Mouse (Mus musculus) heart, embryonic 16.5 days (tissue): Measurements from ENCODE around the gene Ldlrad2. TPM values are rescaled to one million over a fixed set of nuclear protein-coding genes. Genes with fewer than 3 reads are reported as not detected.
A peak's percentile ranks its signal among the peaks of the same experiment; 100 is the strongest.
"Not testable (repeated sequence)": the region's sequence is repeated elsewhere in the genome, so short reads cannot be mapped to it uniquely, and the experiment has no call there.

Experiments
- ATAC-seq: fragments of 200-750 bp; cut with Nextera tagmentation; replicated peaks from 2 replicates; pipeline ENCODE4 v1.8.0; 2017; ENCODE audit warnings: moderate number of reproducible peaks; ENCODE audit not compliant: insufficient read depth, low FRiP score; ENCODE audit errors: extremely low read depth
- H3K27ac ChIP-seq: fragments of 300-500 bp; sonication (generic); 2 replicates; pipeline ENCODE4 v1.5.1; 2014; ENCODE audit warnings: mild to moderate bottlenecking, low read length, control low read depth, moderate library complexity
- H3K27me3 ChIP-seq: fragments of 300-500 bp; sonication (generic); 2 replicates; pipeline ENCODE4 v1.6.1; 2014; ENCODE audit warnings: low read length, mixed read lengths; ENCODE audit not compliant: control insufficient read depth, insufficient read depth
- H3K36me3 ChIP-seq: fragments of 300-500 bp; sonication (generic); 2 replicates; pipeline ENCODE4 v1.6.1; 2014; ENCODE audit not compliant: control insufficient read depth, insufficient read depth
- H3K4me1 ChIP-seq: fragments of 300-500 bp; sonication (generic); 2 replicates; pipeline ENCODE4 v1.6.1; 2014; ENCODE audit warnings: low read length, mixed read lengths; ENCODE audit not compliant: control insufficient read depth, insufficient read depth
- H3K4me2 ChIP-seq: fragments of 300-500 bp; sonication (generic); 2 replicates; pipeline ENCODE4 v1.6.1; 2014; ENCODE audit warnings: low read depth, mild to moderate bottlenecking, control low read depth, low read length
- H3K4me3 ChIP-seq: fragments of 300-500 bp; sonication (generic); 2 replicates; pipeline ENCODE4 v1.5.1; 2014; ENCODE audit warnings: mild to moderate bottlenecking, control low read depth, low read length
- H3K9ac ChIP-seq: fragments of 300-500 bp; sonication (generic); 2 replicates; pipeline ENCODE4 v1.6.1; 2014; ENCODE audit warnings: low read length, control low read depth
- H3K9me3 ChIP-seq: fragments of 300-500 bp; sonication (generic); replicated peaks from 2 replicates; pipeline ENCODE4 v1.6.1; 2016; ENCODE audit warnings: low read length; ENCODE audit not compliant: control insufficient read depth
- WGBS: fragments of 180-500 bp; shearing (Covaris S2); extraction: QIAGEN DNeasy Blood & Tissue Kit; methylation state at CpG from one replicate; pipeline ENCODE4 v1.1.7; 2014; 5-methylcytosine and 5-hydroxymethylcytosine counted together
- polyA plus RNA-seq: library from polyadenylated mRNA; unstranded; fragments of >200 nt; fragmentation: Nextera tagmentation; extraction: Ambion mirVana; gene quantifications from 2 replicates; pipeline ENCODE4 v1.2.1, GENCODE M21; 2015

Gene Ldlrad2
- polyA plus RNA-seq, 1 experiment from 2014 or later: not detected

GRCm38 (mm10) chr4:137594496-137595270 is 20.3 kb upstream of the Ldlrad2 start:
- 2% methylated on average over 40 of the region's 40 CpGs for WGBS
- no peak for ATAC-seq
- H3K27ac ChIP-seq: peak overlapping the region; percentile 100
- H3K36me3 ChIP-seq: no peaks in the 10 kb centered on the region
- no peaks in the 10 kb centered on the region for H3K9me3 ChIP-seq
- peaks cover 17% of the 10 kb centered on the region for H3K4me1 ChIP-seq
- H3K9ac ChIP-seq: peak overlapping the region; percentile 94
- peak overlapping the region; percentile 97 for H3K4me2 ChIP-seq
- H3K4me3 ChIP-seq: peak overlapping the region; percentile 95
- no peaks in the 10 kb centered on the region for H3K27me3 ChIP-seq

GRCm38 (mm10) chr4:137593601-137594495 is 19.5 kb upstream of the Ldlrad2 start, which contains the start of gene Usp48:
Gene Usp48, plus strand, starts transcription at chr4:137593755.
- no peaks in the 10 kb centered on the region for H3K9me3 ChIP-seq
- H3K4me3 ChIP-seq: peak within 1 kb of the TSS; percentile 95
- peak; percentile 94 for ATAC-seq
- peaks cover 17% of the 10 kb centered on the region for H3K4me1 ChIP-seq
- H3K27me3 ChIP-seq: no peaks in the 10 kb centered on the region
- H3K9ac ChIP-seq: peak within 1 kb of the TSS; percentile 94
- H3K4me2 ChIP-seq: peak within 1 kb of the TSS; percentile 97
- no peaks in the 10 kb centered on the region for H3K36me3 ChIP-seq
- peak within 1 kb of the TSS; percentile 100 for H3K27ac ChIP-seq
- WGBS: under 1% methylated on average over 92 of the region's 92 CpGs

DNA sequence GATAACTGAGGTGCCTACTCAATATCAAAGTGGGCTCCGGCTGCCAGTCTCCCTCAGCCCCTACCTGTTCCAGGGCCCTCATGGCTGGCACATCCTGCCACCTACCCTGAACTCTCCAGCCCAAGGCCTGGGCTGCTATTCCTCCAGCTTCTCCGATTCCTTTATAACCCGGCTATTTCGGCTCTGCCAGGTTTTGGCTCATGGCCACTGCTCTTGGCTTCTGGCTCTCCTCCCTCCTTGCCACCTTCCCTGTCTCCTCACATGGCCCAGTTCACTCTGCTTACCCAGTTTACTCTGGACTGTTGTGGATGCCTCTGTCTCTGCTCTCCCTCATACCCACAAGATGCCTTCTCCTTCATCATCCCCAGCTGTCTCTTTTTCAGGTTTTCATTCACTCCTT is 16.6 kb upstream of the Ldlrad2 start:
- no peak overlapping the region for H3K9ac ChIP-seq
- H3K36me3 ChIP-seq: no peaks in the 10 kb centered on the region
- H3K9me3 ChIP-seq: no peaks in the 10 kb centered on the region
- peaks cover 11% of the 10 kb centered on the region for H3K4me1 ChIP-seq
- H3K4me2 ChIP-seq: no peak overlapping the region
- no peak overlapping the region for H3K27ac ChIP-seq
- WGBS: 85% methylated on average over 4 of the region's 4 CpGs
- ATAC-seq: no peak
- H3K27me3 ChIP-seq: no peaks in the 10 kb centered on the region
- H3K4me3 ChIP-seq: no peak overlapping the region

GRCm38 (mm10) chr4:137589586-137589985 is 15.2 kb upstream of the Ldlrad2 start:
- Histone ChIP-seq H3K9ac (no peak overlapping the region), H3K4me3 (no peak overlapping the region), H3K36me3 (no peaks in the 10 kb centered on the region), H3K4me1 (no peaks in the 10 kb centered on the region), H3K27ac (no peak overlapping the region), H3K27me3 (no peaks in the 10 kb centered on the region), H3K4me2 (no peak overlapping the region), H3K9me3 (no peaks in the 10 kb centered on the region)
- WGBS: 78% methylated on average over 3 of the region's 3 CpGs
- ATAC-seq: no peak

GRCm38 (mm10) chr4:137589095-137589494 is 14.7 kb upstream of the Ldlrad2 start:
- 83% methylated on average over 2 of the region's 3 CpGs for WGBS
- H3K27me3 ChIP-seq, H3K9me3 ChIP-seq, ATAC-seq, H3K4me2 ChIP-seq, H3K27ac ChIP-seq, H3K4me3 ChIP-seq, H3K4me1 ChIP-seq, H3K36me3 ChIP-seq, H3K9ac ChIP-seq: not testable (repeated sequence)

GRCm38 (mm10) chr4:137581815-137582214 is 7.4 kb upstream of the Ldlrad2 start:
- ATAC-seq: no peak
- H3K4me3 ChIP-seq: no peak overlapping the region
- H3K27ac ChIP-seq: no peak overlapping the region
- no peak overlapping the region for H3K9ac ChIP-seq
- H3K4me1 ChIP-seq: peaks cover 5% of the 10 kb centered on the region; the same call in 1 of the 2 replicates
- H3K36me3 ChIP-seq: no peaks in the 10 kb centered on the region
- WGBS: 31% methylated on average over 3 of the region's 3 CpGs
- no peaks in the 10 kb centered on the region for H3K9me3 ChIP-seq
- no peak overlapping the region for H3K4me2 ChIP-seq
- H3K27me3 ChIP-seq: no peaks in the 10 kb centered on the region; the same call in 1 of the 2 replicates

DNA sequence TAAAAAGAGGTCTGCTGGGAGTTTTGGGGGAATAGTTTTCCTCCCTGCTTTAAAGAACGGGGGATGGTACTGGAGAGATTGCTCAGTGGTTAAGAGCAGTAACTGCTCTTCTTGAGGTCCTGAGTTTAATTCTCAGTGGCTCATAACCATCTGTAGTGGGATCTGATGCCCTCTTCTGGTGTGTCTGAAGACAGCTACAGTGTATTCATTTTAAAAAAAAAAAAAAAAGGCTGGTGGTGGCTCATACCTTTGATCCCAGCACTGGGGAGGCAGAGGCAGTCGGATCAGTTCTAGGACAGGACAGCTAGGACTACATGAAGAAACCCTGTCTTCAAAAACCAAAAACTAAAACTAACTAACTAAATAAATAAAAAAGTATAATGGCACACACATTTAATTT is 5.9 kb upstream of the Ldlrad2 start:
- H3K9ac ChIP-seq: no peak overlapping the region
- ATAC-seq: no peak
- H3K4me1 ChIP-seq: peaks cover 5% of the 10 kb centered on the region; the same call in 1 of the 2 replicates
- no peak overlapping the region for H3K27ac ChIP-seq
- H3K4me2 ChIP-seq: no peak overlapping the region
- 63% methylated on average over 2 of the region's 2 CpGs for WGBS
- H3K4me3 ChIP-seq: no peak overlapping the region
- no peaks in the 10 kb centered on the region for H3K36me3 ChIP-seq
- H3K27me3 ChIP-seq: no peaks in the 10 kb centered on the region; the same call in 1 of the 2 replicates
- H3K9me3 ChIP-seq: no peaks in the 10 kb centered on the region

DNA sequence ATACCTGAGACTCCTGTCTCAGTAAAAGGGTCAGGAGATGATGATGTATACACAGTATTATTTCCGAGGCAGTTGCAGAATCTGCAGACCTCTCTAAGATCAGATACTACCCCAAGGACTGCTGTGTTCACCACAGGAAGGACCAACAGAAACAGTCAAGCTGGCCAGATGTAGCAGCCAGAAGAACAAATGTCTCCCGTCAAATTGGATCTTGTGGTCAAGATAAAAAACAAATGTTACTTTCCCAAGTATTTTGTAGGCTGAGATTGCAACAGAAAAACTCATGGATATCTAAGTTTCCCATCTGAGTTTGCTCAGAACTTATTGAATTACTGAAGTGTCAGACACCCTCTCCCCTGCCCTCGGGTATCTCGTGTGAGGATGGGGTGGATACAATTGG is 5.4 kb upstream of the Ldlrad2 start:
- H3K9ac ChIP-seq: no peak overlapping the region
- WGBS: 35% methylated on average over 4 of the region's 4 CpGs
- H3K27me3 ChIP-seq: no peaks in the 10 kb centered on the region; the same call in 1 of the 2 replicates
- H3K4me1 ChIP-seq: peaks cover 5% of the 10 kb centered on the region; the same call in 1 of the 2 replicates
- H3K9me3 ChIP-seq: no peaks in the 10 kb centered on the region
- no peak overlapping the region for H3K4me3 ChIP-seq
- no peaks in the 10 kb centered on the region for H3K36me3 ChIP-seq
- ATAC-seq: no peak
- H3K4me2 ChIP-seq: no peak overlapping the region
- H3K27ac ChIP-seq: no peak overlapping the region
